Mouse (Mus musculus) hindbrain, postnatal 0 days (tissue): ENCODE measurements around the gene Brd3. TPM values are rescaled to one million over a fixed set of nuclear protein-coding genes. Genes with fewer than 3 reads are reported as not detected.

Experiments
- ATAC-seq: fragments of 200-750 bp; cut with Nextera tagmentation; 2 replicates; pipeline ENCODE4 v1.8.0; 2017; ENCODE audit warnings: mild to moderate bottlenecking, moderate TSS enrichment, moderate library complexity
- DNase-seq: peaks from one replicate; pipeline ENCODE4 v3.0.0-alpha.2; 2015; ENCODE audit warnings: low spot score
- H3K27ac ChIP-seq: fragments of 300-500 bp; sonication (generic); 2 replicates; pipeline ENCODE4 v1.5.1; 2014; ENCODE audit warnings: mild to moderate bottlenecking
- H3K27me3 ChIP-seq: fragments of 300-500 bp; sonication (generic); 2 replicates; pipeline ENCODE4 v1.6.1; 2014; ENCODE audit warnings: low read length, mixed read lengths; ENCODE audit not compliant: insufficient read depth
- H3K36me3 ChIP-seq: fragments of 300-500 bp; sonication (generic); 2 replicates; pipeline ENCODE4 v1.6.1; 2014; ENCODE audit warnings: low read length, mixed read lengths; ENCODE audit not compliant: insufficient read depth
- H3K4me1 ChIP-seq: fragments of 300-500 bp; sonication (generic); 2 replicates; pipeline ENCODE4 v1.6.1; 2014; ENCODE audit warnings: antibody characterized with exemption, low read length, mixed read lengths; ENCODE audit not compliant: insufficient read depth
- H3K4me2 ChIP-seq: fragments of 300-500 bp; sonication (generic); 2 replicates; pipeline ENCODE4 v1.6.1; 2014; ENCODE audit warnings: low read depth, mild to moderate bottlenecking, low read length, moderate library complexity, mixed read lengths
- H3K4me3 ChIP-seq: fragments of 300-500 bp; sonication (generic); 2 replicates; pipeline ENCODE4 v1.5.1; 2014; ENCODE audit warnings: low read length
- H3K9ac ChIP-seq: fragments of 300-500 bp; sonication (generic); replicated peaks from 2 replicates; pipeline ENCODE4 v1.6.1; 2014; ENCODE audit warnings: mild to moderate bottlenecking, low read length, moderate library complexity, mixed read lengths
- H3K9me3 ChIP-seq: fragments of 300-500 bp; sonication (generic); 2 replicates; pipeline ENCODE4 v1.6.1; 2016; ENCODE audit warnings: low read length, mixed read lengths
- CTCF ChIP-seq: IDR thresholded peaks from 2 replicates; pipeline ENCODE4 v1.5.1; 2016; ENCODE audit warnings: antibody characterized with exemption, control low read depth, low read depth
- WGBS: fragments of 180-500 bp; shearing (Covaris S2); extraction: QIAGEN DNeasy Blood & Tissue Kit; methylation state at CpG from one replicate; pipeline ENCODE4 v1.1.7; 2014; 5-methylcytosine and 5-hydroxymethylcytosine counted together
- polyA plus RNA-seq: library from polyadenylated mRNA; unstranded; fragments of >200 nt; fragmentation: Nextera tagmentation; extraction: Ambion mirVana; gene quantifications from 2 replicates; pipeline ENCODE4 v1.2.1, GENCODE M21; 2015
- total RNA-seq: library from RNA; depleted of rRNA; stranded (reverse); fragments of >200 nt; gene quantifications from 2 replicates; pipeline ENCODE4 v1.2.3, GENCODE M21; 2014

The Brd3 gene
- total and polyA plus RNA-seq, 2 experiments from 2014 or later = 33.7 to 95.5 TPM

GRCm38 (mm10) chr2:27488362-27488761 is 19.1 kb downstream of the Brd3 start:
- H3K4me3 ChIP-seq = no peak overlapping the region

DNA sequence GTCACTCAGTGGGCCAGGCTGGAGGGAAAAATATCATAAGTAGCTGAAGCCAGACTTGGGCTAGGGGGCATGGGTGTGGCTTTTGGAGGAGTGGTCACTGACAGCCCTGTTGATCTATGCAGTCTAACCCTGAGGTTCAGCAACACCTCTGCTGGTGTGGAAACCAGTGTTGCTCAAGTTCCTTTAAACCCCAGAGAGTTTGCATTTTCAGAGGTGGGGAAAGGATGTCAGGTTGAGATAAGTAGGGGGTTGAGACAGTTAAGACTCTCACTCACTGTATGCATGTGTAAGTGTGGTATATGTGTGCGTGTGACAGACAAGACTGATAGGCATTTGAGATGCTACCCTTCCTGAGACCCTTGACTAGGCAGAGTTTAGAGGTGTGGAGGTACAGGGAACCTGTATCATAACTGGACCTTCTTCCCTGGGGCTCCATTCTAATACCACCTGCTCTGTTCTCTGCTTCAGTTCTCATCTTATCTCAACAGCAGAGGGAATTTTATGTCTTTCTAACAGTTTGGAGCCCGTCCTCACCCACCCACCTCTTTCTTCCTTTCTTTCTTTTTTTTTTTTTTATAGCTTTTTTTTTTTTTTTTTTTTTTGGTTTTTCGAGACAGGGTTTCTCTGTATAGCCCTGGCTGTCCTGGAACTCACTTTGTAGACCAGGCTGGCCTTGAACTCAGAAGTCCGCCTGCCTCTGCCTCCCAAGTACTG is 20.0 kb downstream of the Brd3 start:
- TF ChIP-seq CTCF = no peak
- Histone ChIP-seq H3K27ac (no peak overlapping the region), H3K4me3 (no peak overlapping the region), H3K4me2 (no peak overlapping the region), H3K27me3 (no peaks in the 10 kb centered on the region), H3K4me1 (no peaks in the 10 kb centered on the region), H3K36me3 (no peaks in the 10 kb centered on the region), H3K9ac (no peak overlapping the region), H3K9me3 (no peaks in the 10 kb centered on the region)
- WGBS = 90% methylated on average over 3 of the region's 4 CpGs
- DNase-seq (no peak), ATAC-seq (no peak)

More at GRCm38 (mm10) chr2:27488362-27488761, 19.1 kb downstream of the Brd3 start:
- no peak overlapping the region for H3K4me2 ChIP-seq
- no peak for TF ChIP-seq CTCF
- no peaks in the 10 kb centered on the region for H3K27me3 ChIP-seq
- WGBS = 89% methylated on average over 1 of the region's 1 CpGs
- no peak overlapping the region for H3K27ac ChIP-seq
- no peaks in the 10 kb centered on the region for H3K4me1 ChIP-seq
- DNase-seq = no peak
- no peaks in the 10 kb centered on the region for H3K9me3 ChIP-seq
- no peak for ATAC-seq
- no peaks in the 10 kb centered on the region for H3K36me3 ChIP-seq
- no peak overlapping the region for H3K9ac ChIP-seq

GRCm38 (mm10) chr2:27486725-27487124 is 20.7 kb downstream of the Brd3 start:
- WGBS = 70% methylated on average over 4 of the region's 4 CpGs
- H3K4me2 ChIP-seq = no peak overlapping the region
- H3K4me1 ChIP-seq = no peaks in the 10 kb centered on the region
- H3K9ac ChIP-seq = no peak overlapping the region
- no peaks in the 10 kb centered on the region for H3K27me3 ChIP-seq
- no peak overlapping the region for H3K4me3 ChIP-seq
- no peak for TF ChIP-seq CTCF
- ATAC-seq (no peak), DNase-seq (no peak)
- no peaks in the 10 kb centered on the region for H3K36me3 ChIP-seq
- no peak overlapping the region for H3K27ac ChIP-seq
- no peaks in the 10 kb centered on the region for H3K9me3 ChIP-seq

- no peak overlapping the region for H3K27ac ChIP-seq
- H3K9ac ChIP-seq = no peak overlapping the region
- no peak for TF ChIP-seq CTCF
- no peak overlapping the region for H3K4me2 ChIP-seq
- H3K4me1 ChIP-seq = no peaks in the 10 kb centered on the region
- no peak overlapping the region for H3K4me3 ChIP-seq
- H3K9me3 ChIP-seq = no peaks in the 10 kb centered on the region
- no peak for DNase-seq
- H3K27me3 ChIP-seq = no peaks in the 10 kb centered on the region
- WGBS = 75% methylated on average over 7 of the region's 7 CpGs
- ATAC-seq = no peak
- H3K36me3 ChIP-seq = no peaks in the 10 kb centered on the region
Measured at GRCm38 (mm10) chr2:27482265-27482861, 25.1 kb downstream of the Brd3 start.

DNA sequence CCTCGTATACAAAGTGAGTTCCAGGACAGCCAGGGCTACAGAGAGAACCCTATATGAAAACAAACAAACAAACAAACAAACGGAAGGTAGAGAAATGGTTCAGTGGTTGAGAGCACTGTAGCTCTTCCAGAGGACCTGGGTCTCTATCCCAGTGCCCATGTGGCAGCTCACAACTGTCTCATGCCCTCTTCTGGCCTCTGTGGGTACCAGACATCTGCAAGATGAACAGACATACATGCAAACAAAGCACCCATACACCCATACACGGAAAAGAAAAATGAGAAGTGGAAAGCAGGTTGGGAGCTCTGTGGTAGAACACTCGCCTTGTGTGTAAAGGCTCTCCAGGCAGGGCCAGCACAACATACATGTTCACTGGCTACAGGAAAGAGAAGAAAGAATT is 27.1 kb downstream of the Brd3 start:
- 78% methylated on average over 4 of the region's 4 CpGs for WGBS
- H3K27me3 ChIP-seq = no peaks in the 10 kb centered on the region
- DNase-seq (no peak), ATAC-seq (no peak)
- no peaks in the 10 kb centered on the region for H3K36me3 ChIP-seq
- H3K9me3 ChIP-seq = no peaks in the 10 kb centered on the region
- no peak overlapping the region for H3K27ac ChIP-seq
- no peaks in the 10 kb centered on the region for H3K4me1 ChIP-seq
- H3K9ac ChIP-seq = no peak overlapping the region
- H3K4me2 ChIP-seq = no peak overlapping the region
- no peak overlapping the region for H3K4me3 ChIP-seq
- no peak for TF ChIP-seq CTCF

DNA sequence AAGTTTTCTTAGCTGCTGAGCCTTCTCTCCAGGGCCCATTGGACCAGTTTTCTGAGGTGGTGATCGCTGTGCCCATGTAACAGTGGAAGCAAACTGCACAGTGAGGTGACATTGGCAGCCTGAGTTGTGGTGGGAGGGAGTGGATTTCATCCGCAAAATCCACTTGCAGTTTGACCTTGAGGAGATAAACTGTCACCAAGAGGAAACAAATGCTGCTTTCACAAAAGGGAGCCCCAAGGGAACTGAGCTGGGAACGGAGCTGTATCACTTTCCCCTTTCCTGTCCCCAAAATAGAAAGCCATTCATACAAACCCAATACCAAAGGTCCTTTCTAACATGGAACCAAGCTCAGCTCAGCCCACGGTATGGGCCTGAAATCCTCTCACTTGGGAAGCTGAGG is 27.6 kb downstream of the Brd3 start:
- WGBS = 77% methylated on average over 4 of the region's 4 CpGs
- no peak overlapping the region for H3K9ac ChIP-seq
- H3K4me2 ChIP-seq = no peak overlapping the region

More for the DNA sequence above, 27.6 kb downstream of the Brd3 start:
- no peak for TF ChIP-seq CTCF
- Histone ChIP-seq H3K9me3 (no peaks in the 10 kb centered on the region), H3K4me1 (no peaks in the 10 kb centered on the region), H3K27me3 (no peaks in the 10 kb centered on the region), H3K4me3 (no peak overlapping the region), H3K36me3 (no peaks in the 10 kb centered on the region), H3K27ac (no peak overlapping the region)
- ATAC-seq = no peak
- no peak for DNase-seq
